Mouse (Mus musculus): Measurements from ENCODE around the gene Trim29.

Gene Trim29

DNA sequence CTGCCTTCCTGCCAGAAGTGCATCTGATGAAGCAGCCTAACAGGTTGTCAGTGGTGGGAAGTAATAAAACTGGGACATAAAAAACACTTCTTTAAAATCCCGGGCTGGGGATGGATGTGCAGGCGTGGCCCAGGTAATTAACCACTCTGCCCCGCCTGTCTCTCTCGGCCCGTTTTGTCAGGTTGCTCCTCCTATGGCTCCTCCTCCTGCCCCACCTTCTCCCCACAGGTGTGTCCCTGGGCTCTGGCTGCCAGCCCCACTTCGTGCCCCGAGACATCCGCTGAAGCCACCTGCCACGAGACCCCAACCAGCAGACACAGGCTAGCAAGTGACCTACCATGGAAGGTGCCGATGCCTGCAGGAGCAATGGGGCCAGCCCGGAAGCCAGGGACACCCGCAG is at the start of gene Trim29:
Gene Trim29 (plus strand): TSS at position 311 of the 400 bp plus-strand sequence.
- no peak for DNase-seq (ENCODE audit: low read depth, low spot score)

DNA sequence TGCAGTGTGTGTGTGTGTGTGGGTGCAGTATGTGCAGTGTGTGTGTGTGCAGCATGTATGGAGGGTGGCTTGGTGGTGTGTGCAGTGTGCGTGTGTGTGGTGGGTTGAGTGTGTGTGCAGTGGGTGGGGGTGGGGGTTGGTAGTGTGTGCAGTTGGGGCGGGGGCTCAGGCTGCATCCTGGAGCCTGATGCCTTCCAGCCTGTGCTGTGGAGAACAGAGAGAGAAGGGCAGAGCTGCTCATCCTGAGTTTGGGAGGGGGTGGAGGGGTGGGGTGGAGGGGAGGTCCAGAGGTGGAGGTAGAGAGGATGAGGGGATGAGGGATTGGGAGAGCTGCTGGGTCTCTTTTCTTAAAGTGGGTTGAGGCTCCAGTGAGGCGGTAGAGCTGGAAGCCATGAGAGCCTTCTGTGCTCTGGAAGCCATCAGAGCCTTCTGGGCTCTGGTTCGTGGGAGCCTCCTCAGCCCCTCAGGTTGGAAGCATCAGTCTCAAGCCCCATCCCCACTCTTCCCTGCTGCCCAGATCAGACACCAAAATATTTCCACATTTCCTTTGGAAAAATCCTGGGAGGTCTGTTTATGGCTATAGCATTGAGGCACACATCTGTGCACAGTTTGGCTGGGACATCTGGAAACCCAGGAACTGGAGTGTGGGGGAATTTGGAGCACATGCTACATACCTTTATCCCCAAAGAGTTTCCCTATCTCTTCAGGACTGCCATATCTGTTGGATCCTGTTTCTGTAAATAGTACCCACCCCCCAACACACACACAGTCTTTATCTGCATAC is 49.3 kb upstream of the Trim29 start:
- DNase-seq (ENCODE audit: low read depth, low spot score): no peak

DNA sequence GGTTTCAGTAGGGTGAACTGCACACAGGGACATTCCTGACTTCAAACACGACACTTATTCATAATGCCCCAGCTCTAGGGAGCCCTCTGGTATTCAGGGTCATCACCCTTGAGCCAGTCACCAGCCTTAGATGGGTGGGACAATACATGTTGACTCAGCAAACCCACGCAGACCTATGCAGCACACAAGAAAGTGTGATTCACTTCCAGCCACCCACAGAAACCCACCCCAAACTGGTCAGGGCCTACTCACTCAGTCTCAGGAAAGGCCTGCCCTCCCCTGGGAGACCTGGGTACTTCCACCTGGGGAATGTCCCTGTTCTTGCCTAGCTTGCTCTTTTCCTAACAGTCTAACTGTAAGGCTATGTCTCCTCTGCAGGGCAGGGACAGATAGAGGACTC is 48.7 kb upstream of the Trim29 start:
- DNase-seq (ENCODE audit: low read depth, low spot score): no peak

DNA sequence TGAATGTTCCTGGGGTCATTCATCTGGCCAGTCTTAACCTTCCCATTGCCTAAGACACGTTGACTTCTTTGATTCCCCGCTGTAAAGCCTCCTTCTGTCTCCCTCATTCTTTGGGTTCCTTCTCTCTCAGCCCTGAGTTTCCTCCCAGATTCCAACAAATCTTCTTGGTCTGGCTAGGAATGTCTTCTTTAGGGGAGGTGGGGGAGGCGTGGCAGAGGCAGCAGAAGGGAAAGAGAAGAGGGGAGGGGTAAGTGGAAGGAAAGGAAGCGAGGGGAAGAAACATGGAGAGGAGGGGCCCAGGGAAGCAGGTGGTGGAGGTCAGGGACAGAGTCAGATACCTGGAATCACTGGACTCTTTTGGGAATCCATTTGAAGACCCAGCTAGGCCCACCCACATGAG is 48.3 kb upstream of the Trim29 start:
- DNase-seq (ENCODE audit: low read depth, low spot score): no peak

DNA sequence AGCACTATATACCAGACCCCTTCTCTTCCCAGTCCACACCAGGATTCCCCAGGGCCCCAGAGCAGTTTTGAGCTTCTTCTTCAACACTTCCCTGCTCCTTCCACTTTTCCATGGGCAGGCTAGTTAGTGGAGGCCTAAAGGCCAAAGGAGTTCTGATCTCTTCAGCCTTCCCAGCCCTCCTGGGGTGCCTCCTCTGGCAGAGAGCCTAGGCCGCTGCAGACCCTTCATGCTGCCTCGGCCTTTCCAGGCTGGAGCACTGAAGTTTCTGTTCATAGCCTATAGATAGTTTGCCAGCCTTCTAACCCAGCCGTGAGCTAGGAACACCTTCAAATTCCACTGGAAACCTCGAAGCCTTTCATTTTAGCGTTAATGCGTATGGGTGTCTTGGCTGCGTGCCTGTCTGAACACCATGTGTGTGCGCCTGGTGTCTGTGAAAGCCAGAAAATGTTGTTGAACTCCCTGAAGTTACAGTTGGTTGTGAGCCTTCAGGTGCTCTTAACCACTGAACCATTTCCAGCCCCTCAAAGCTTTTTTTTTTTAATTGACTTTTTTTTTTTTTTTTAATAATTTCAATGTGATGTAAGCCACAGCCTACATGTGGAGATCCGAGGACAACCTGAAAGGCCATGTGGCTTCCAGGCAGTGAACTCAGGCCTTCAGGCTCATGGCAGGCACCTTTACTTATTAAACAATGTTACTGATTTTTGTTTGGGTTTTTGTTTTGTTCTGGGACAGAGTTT is 47.7 kb upstream of the Trim29 start:
- no peak for DNase-seq (ENCODE audit: low read depth, low spot score)

DNA sequence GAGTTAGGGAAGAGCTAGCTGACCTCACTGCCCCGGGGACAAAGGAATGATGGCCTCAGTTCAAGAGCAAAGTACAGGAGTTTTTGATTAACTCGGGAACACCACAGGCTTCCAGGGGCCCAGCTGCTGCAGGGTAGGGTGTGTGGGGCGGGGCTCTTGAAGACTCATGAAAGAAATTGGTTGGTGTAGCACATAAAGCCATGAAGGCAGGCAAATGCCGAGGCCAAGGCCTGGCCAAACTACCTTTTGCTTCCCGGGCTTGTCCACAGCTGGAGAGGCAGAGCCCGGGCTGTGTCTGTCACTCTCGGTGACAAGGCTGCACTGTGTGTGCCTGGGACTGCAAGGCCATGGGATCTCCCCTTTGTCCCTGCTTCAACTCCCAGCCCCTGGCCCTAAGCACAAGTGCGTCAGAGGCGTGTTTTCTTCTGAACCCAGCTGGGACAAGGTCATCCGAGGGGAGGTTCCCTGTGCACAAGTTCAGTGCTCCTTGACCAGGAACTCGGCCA is 46.6 kb upstream of the Trim29 start:
- DNase-seq (ENCODE audit: low read depth, low spot score): peak; percentile 84

DNA sequence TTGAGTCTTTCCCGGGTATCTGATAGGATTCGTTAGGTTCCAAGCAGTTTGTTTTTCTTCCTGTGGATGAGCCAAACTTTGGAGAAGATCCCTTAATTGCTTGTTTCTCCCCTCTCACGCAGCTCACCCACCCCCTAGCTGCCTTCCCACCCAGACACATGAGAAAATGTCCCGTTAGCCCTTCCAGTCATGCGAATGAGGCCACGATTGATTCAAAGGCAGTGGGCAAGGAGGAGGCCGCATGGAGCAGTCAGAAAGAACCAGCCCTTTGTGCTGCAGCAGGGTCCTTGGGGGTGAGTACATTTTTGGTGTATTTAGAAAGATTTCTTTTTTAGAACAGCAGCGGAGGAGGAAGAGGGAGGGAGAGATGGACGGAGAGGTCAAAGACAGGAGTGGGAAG is 45.5 kb upstream of the Trim29 start:
- no peak for DNase-seq (ENCODE audit: low read depth, low spot score)

DNA sequence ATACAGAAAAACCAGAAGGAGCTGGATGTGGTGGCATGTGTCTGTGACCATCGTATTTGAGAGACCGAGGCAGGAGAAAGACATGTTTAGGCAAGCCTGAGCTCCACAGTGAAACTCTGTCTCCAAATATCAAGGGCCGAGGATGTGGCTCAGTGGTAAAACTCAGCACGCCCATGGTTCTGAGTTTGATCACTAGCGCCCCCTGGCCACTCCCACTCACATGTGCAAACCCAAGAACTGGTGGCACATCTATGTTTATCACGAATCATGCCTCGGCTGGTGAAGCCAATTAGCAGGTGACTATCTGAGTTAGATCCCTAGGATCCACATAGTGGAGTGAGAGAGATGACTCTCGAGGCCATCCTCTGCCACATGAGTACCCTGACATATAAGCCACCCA is 43.3 kb upstream of the Trim29 start:
- no peak for DNase-seq (ENCODE audit: low read depth, low spot score)

DNA sequence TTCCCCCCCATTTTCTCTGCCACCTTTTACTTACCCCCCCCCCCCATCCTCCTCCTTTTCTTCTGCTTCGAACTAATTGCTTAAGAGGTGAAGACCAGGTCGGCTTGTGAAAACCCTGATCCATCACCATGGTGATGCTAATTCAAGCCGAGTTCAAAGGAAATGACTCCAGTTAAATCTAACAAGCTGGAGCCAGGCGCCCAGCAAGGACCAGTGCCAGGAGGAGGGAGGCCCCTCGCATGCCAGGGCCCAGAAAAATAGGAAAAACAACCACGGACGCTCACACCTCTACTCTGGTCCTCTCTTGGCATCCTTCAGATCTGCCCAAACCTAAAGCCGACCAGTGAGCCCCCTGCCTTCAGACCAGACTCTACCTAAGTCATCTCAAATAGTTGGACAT is 41.5 kb upstream of the Trim29 start:
- DNase-seq (ENCODE audit: low read depth, low spot score): no peak

DNA sequence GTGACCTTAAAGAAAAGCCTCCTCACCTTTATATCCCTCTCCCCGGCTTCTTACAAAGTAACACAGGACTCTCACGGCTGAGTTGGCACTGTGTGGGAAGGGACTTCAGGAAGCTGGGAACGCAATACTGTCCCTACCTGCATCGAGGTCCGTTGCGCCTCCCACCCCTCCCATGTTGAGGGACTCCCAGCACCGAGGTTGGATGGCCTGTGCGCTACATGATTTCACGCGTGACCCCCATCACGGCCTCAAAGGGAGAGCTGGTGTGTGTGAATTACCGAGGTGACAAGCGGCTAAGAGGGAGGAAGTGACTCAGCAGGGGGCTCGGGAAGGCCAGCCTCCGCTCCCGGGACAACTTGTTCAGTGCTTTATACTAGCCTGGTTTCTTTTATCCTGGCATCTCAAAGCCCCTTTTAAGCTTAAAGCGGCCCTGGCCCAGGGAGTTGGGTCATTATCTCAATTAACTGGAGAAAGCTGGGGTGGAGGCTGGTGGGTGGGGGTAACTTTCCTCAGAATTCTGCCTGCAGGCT is 39.9 kb upstream of the Trim29 start:
- DNase-seq (ENCODE audit: low read depth, low spot score): no peak

DNA sequence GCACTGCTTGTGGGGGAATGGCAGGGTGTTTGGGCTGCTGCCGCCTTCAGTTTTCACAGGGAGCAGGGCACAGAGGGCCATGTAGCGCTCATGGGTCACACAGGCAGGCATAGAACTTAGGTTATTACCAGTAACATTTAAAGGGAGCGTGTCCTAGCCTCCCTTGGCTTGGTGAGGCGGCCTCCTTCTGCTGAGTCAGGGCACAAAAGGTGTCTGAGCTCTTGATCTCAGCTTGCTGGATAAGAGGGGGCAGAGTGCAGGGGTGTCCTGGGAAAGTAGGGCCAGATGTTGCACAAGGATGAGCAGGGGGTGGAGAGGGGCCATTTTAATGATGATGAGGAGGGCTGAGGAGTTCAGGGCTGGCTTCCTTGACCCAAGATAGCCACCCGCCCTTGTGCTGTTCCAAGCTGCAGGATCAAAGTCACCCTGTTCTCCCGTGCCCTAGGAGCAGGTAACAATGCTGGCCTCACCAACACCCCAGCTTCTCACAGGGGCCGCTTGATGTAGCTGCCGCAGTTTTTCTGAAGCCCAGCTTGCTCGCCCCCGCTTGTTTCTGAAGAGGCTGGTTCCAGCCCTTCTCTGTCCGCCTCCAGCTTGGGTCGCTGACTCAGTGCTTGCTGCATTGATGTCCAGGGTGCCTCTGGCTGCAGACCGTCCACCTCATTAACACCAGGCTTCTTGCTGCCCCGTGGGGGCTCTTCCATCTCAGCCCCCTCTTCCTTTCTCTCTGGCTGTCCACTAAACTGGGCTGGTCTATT is 38.7 kb upstream of the Trim29 start:
- no peak for DNase-seq (ENCODE audit: low read depth, low spot score)

DNA sequence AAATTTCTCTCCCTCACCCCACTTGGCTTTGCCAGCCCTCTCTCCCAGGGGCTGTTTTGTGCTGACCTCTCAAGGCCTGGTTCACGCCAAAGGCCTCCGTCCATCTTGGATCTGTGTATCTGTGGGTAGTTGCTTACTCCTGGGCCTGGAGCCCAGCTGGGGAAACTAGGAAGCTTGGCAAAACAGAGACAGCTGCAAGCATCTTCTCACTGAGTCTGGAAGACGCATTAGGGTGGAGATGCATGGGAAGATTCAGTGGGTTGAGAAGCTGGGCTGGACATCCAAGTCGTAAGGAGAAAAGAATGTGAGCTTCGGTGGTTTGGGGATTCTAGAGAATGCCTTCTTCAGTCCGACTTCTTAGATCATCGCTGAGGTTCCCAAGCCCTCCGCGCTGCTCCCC is 36.9 kb upstream of the Trim29 start:
- peak; percentile 87 for DNase-seq (ENCODE audit: low read depth, low spot score)

DNA sequence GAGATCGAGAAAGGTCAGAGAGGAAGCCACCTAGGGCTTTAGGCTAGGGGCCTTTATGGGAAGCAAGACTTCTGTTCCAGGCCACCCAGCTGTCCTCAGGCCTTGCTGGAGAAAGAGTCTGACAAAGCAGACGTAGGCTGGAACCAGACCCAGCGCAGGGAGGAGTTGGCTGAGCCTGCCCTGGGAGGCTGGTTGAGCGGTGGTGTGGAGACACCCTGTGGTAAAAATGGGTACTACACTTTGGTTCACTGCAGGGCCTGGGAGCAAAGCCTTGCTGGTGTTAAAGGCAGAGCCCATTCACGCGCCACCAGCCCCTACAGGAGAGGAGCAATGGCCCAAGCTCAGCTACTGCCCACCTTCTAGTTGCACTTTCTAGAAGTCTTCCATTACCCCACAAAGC is 26.4 kb upstream of the Trim29 start:
- peak; percentile 85 for DNase-seq (ENCODE audit: low read depth, low spot score)

DNA sequence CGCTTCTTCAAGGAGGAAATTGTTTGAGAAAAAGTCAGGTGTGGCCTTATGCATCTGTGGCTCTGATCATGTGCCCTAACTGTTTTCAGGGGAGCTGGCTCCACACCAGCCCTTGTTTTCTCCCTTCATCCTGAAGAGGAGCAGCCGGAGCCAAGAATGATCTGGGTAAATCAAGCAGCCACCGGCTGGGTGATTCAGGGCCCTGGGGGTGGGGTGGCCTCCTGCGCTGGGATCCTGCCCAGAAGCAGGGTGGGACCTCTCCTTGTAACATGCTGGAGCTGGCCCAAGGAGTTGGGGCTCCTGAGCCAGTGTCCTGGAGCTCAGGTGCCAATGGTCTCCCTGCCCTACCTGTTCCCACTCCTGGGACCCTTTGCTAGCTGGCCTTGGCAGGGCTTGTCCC is 25.4 kb upstream of the Trim29 start:
- DNase-seq (ENCODE audit: low read depth, low spot score): no peak

DNA sequence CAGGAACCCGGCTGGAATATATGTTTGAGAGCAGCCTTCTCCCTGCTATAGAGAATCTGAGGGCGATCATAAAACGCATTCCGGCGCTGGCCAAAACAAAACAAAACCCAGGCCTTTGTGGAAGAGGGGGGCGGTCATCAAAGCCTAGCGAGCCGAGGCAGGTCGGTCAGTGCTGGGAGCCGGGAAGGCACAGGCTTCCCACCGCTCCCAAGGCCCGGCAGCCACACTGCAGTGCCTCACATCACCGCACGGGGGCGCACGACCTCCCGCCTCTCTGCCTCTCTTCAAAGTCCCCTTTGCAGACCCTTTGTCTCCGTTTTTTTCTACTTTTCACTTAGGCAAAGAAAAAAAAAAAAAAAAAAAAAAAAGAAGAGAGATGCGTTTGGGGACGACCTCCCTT is 23.8 kb upstream of the Trim29 start:
- no peak for DNase-seq (ENCODE audit: low read depth, low spot score)

DNA sequence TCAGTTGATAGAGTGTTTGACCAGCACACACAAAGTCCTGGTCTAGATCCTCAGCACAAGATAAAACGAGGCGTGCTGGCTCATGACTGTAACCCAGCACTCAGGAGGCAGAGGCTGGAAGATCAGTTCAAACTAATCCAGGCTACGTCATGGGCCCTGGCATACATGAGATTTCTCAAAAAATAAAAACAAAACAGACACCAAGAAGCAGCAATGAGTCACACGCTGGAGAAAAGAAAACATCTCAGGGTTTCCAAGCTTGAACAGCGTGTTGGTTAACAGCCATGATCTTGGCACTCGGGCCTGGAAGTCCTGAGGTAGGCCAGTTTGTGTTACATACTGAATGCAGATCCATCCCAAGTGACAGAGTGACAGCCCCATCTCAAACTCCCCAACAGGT is 17.6 kb upstream of the Trim29 start:
- DNase-seq (ENCODE audit: low read depth, low spot score): peak; percentile 68

DNA sequence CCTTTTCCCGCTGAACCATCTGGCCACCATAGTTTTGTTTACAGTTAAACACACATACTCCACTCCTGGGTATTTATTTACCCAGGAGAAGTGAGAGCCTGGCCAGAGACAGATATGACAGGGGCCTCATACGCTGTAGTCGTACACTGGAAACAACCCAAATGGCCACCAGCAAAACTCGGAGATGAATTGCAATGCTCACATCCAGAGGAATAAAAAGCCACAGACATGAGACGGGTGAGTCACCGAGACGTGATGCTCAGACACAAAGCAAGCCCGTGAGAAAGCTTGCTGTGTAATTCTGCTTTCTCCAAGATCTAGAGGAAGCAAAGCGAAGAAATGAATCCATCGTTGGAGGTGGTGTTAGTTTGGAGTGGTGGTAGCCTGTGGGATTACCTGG is 10.3 kb upstream of the Trim29 start:
- no peak for DNase-seq (ENCODE audit: low read depth, low spot score)

DNA sequence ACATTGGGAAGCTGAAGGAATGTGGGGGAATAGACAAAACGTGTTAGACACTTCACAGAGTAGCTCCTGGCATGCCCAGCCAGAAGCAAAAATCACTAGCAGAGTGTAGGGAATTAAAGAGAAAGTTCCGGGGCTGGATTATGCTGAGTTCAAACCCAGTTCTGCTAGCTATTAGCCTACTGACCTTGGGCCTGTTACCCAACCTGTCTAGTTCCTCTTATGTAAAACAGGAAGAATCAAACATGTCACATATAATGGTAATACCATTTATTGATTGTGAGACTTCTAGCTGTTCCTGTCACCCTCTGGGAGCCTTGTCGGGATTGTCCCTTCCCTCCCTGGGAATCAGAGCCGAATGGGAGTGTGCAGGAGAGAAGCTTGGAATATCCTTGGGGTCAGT is 7.7 kb upstream of the Trim29 start:
- no peak for DNase-seq (ENCODE audit: low read depth, low spot score)

DNA sequence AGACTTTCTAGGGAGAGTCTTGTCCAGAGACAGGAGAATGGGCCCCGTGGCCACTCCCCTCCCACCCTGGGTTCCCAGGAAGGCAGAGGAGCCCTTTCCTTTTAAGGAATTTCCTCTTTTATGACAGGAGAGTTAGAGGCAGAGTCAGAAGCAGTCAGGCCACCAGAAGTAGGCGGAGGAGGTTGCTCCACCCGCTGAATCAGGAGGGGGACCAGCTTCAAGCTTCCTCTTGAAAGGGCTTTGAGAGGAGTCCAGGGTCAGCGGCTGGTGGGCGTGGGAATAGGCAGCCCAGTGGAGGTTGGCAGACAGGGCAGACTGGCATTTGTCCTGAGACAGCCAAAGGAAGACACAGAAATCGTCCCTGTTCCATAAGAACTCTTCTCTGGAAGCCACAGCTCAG is 4.8 kb upstream of the Trim29 start:
- DNase-seq (ENCODE audit: low read depth, low spot score): no peak

DNA sequence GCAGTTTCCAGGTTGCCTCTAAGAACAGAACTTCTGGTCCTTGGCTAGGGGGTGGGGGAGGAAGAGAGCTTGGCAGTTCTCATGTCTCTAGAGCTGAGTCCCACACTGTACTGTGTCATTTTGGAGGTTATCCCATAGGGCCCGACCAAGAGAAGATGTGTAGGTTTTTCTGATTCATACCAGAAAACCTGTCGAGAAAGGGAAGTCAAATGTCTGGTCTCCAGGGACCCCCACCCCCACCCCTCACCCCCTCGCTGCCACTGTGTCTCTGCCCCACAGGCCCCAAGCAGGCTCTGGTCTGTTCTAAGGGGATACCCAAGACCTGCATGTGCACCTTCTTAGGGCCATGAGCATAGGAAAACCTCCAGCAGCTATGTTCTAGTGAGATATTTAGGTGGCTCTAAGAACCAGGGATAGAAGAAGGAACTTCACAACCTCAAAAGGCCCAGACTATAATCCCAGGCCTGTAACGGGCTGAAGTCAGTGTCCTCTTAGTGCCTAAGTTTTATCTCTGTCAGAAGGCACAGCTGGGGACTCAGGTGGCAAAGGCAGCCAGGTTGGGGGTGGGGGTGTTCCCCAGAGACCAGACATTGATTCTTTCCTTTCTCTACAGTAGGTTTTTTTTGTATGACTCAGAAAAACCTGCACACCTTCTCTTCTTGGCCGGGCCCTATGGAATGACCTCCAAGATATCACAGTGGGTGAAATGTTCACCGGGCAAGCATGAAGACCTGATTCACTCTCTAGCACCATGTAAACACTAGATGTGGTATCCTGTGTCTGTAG is 1.4 kb upstream of the Trim29 start:
- no peak for DNase-seq (ENCODE audit: low read depth, low spot score)

DNA sequence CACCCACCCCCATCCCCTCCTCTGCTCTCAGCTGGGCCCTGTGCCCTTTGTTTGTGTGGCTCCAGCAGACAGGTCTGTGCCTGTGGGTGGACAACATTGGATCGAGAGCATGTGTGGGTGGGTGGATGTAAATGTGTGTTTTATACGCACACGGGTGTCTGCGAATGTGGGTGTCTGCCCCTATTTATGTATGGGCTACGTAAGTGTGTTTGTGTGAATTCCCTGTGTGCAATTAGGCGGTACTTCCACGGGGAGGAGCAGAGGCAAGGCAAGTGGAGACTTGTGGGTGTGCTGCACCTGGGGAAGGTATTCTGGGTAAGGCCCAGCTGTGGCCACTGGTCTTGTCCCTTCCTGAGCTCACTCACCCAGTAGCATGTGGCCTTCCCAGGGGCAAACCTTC is 1.5 kb downstream of the Trim29 start:
- no peak for DNase-seq (ENCODE audit: low read depth, low spot score)
